Comparison of ENCODE assay signal across 10 mouse cellular contexts in genomic region chr9:67605867-67606435, GRCm38 (mm10). TPM values are rescaled to one million over a fixed set of nuclear protein-coding genes. Genes with fewer than 3 reads are reported as not detected.
DNase-seq lines count a peak whose midpoint lies in the region; ATAC-seq and TF ChIP-seq lines count a peak whose summit lies in the region.
"Had no signal": no experiment of that assay in that cellular context is flagged by ENCODE, and none has a peak within 500 bp of the region (broad histone marks: within the 10 kb centered on the region; RNA-seq: fewer than 3 reads in every experiment).

No protein-coding gene starts in this region.

- DNase-seq in intestine, embryonic 14.5 days (ENCODE audit: low spot score) = no peak
- DNase-seq in heart, postnatal 10 days = peak; percentile 34 to 44
- DNase-seq in kidney, postnatal 36 days = peak; percentile 58 to 70
- no peak for DNase-seq in stomach, postnatal 0 days (ENCODE audit: low spot score)
- DNase-seq in spleen, postnatal 36 days (ENCODE audit: low spot score in 2 of 2) = no peak
- DNase-seq in frontal cortex, adult 2 months (ENCODE audit: extremely low spot score in 1 of 2, low spot score in 1 of 2) = no peak
- no peak for DNase-seq in adrenal gland, adult 2 months
- DNase-seq: right cerebral cortex, adult 18-20 months had no signal

- TF ChIP-seq CTCF in intestine, postnatal 0 days (IDR thresholded peaks at IDR 0.05; ENCODE audit: low read depth) = no peak
- TF ChIP-seq CTCF in stomach, postnatal 0 days (IDR thresholded peaks at IDR 0.05; ENCODE audit: low read depth) = no peak

- no peaks in the 10 kb centered on the region for H3K9me3 ChIP-seq in intestine, embryonic 14.5 days (ENCODE audit: control insufficient read depth, low read length)
- no peaks in the 10 kb centered on the region for H3K9me3 ChIP-seq in intestine, postnatal 0 days (ENCODE audit: control insufficient read depth)
- no peaks in the 10 kb centered on the region for H3K9me3 ChIP-seq in stomach, postnatal 0 days (ENCODE audit: control insufficient read depth, low read length)

- H3K4me2 ChIP-seq in intestine, embryonic 14.5 days (ENCODE audit: low read length) = no peak overlapping the region
- H3K4me2 ChIP-seq in intestine, postnatal 0 days (replicated peaks; ENCODE audit: low read depth) = no peak overlapping the region
- no peak overlapping the region for H3K4me2 ChIP-seq in stomach, postnatal 0 days (replicated peaks; ENCODE audit: low read depth)

- no peaks in the 10 kb centered on the region for H3K36me3 ChIP-seq in intestine, embryonic 14.5 days (ENCODE audit: control insufficient read depth, insufficient read depth, low read length)
- H3K36me3 ChIP-seq in intestine, postnatal 0 days (ENCODE audit: control insufficient read depth, insufficient read depth) = no peaks in the 10 kb centered on the region
- H3K36me3 ChIP-seq in stomach, postnatal 0 days (ENCODE audit: control insufficient read depth, insufficient read depth, low read length) = no peaks in the 10 kb centered on the region

- no peak for ATAC-seq in intestine, embryonic 14.5 days (replicated peaks; ENCODE audit: low FRiP score, low TSS enrichment, low read depth)
- ATAC-seq in intestine, postnatal 0 days = no peak
- ATAC-seq in stomach, postnatal 0 days (ENCODE audit: low FRiP score, low TSS enrichment) = no peak
- ATAC-seq: hindbrain, embryonic 16.5 days had no signal

- peaks cover 7% of the 10 kb centered on the region; the same call in 1 of the 2 replicates for H3K4me1 ChIP-seq in intestine, embryonic 14.5 days (replicated peaks; ENCODE audit: control insufficient read depth, insufficient read depth, low read length)
- no peaks in the 10 kb centered on the region for H3K4me1 ChIP-seq in intestine, postnatal 0 days (replicated peaks; ENCODE audit: control insufficient read depth, insufficient read depth, low read length)
- no peaks in the 10 kb centered on the region for H3K4me1 ChIP-seq in stomach, postnatal 0 days (replicated peaks; ENCODE audit: control insufficient read depth, insufficient read depth)

- H3K27me3 ChIP-seq in intestine, embryonic 14.5 days (replicated peaks; ENCODE audit: control insufficient read depth, insufficient read depth, low read length) = no peaks in the 10 kb centered on the region
- no peaks in the 10 kb centered on the region for H3K27me3 ChIP-seq in intestine, postnatal 0 days (replicated peaks; ENCODE audit: control insufficient read depth, insufficient read depth, low read length)
- no peaks in the 10 kb centered on the region for H3K27me3 ChIP-seq in stomach, postnatal 0 days (ENCODE audit: control insufficient read depth, insufficient read depth, low read length)

- peak overlapping the region; percentile 9; the same call in 1 of the 2 replicates for H3K27ac ChIP-seq in intestine, embryonic 14.5 days (ENCODE audit: low read depth)
- no peak overlapping the region; the same call in 1 of the 2 replicates for H3K27ac ChIP-seq in intestine, postnatal 0 days (ENCODE audit: low read depth, low read length)
- H3K27ac ChIP-seq in stomach, postnatal 0 days (replicated peaks) = 0 out of 2 replicates have a peak overlapping the region, but pooled peaks have one; percentile 13

- H3K4me3 ChIP-seq in intestine, embryonic 14.5 days (ENCODE audit: low read depth, low read length) = no peak overlapping the region
- H3K4me3 ChIP-seq in intestine, postnatal 0 days (ENCODE audit: low read depth, low read length) = no peak overlapping the region
- H3K4me3 ChIP-seq in stomach, postnatal 0 days (ENCODE audit: low read depth, low read length) = no peak overlapping the region

- TF ChIP-seq EP300 in stomach, postnatal 0 days (optimal IDR thresholded peaks at IDR 0.05) = no peak

- H3K9ac ChIP-seq in intestine, embryonic 14.5 days (ENCODE audit: low read length) = no peak overlapping the region
- no peak overlapping the region for H3K9ac ChIP-seq in intestine, postnatal 0 days (ENCODE audit: low read depth, low read length)
- H3K9ac ChIP-seq in stomach, postnatal 0 days (ENCODE audit: low read length) = no peak overlapping the region

- WGBS in intestine, embryonic 14.5 days = 16% methylated on average over 7 of the region's 7 CpGs
- WGBS in intestine, postnatal 0 days = 21% methylated on average over 7 of the region's 7 CpGs
- 40% methylated on average over 7 of the region's 7 CpGs for WGBS in stomach, postnatal 0 days

- intact Hi-C loops in heart, postnatal 10 days (cut with DNase I) = no loop called here

RNA-seq across cellular contexts. Expression of gene Tln2, which starts 46.4 kb away (rescaled TPM):
- polyA plus RNA-seq in intestine, embryonic 14.5 days (2014; fragmentation: Nextera tagmentation; extraction: Ambion mirVana) = 27.6 and 33.1 TPM in 2 replicates
- polyA plus RNA-seq in intestine, postnatal 0 days (2015; fragmentation: Nextera tagmentation; extraction: Ambion mirVana) = 8.5 and 8.8 TPM in 2 replicates
- 10 to 100 TPM; 86.0 to 96.7 TPM for total RNA-seq in heart, postnatal 10 days (2021)
- polyA plus RNA-seq in stomach, postnatal 0 days (2015; fragmentation: Nextera tagmentation; extraction: Ambion mirVana) = 14.3 and 17.5 TPM in 2 replicates
- 36.5 and 37.6 TPM in 2 replicates for polyA plus RNA-seq in frontal cortex, adult 2 months (2012; rRNA removed)
- total RNA-seq in adrenal gland, adult 2 months (2021) = 10 to 100 TPM; 21.7 to 24.7 TPM
- 12.7 and 12.8 TPM in 2 replicates for polyA plus RNA-seq in adrenal gland, adult 2 months (2012; rRNA removed)

Comparison
In these comparisons a context has a peak if more than half of its experiments do, and no peak if none do; other contexts are left out.
1. DNase-seq: peak in heart, postnatal 10 days (2 of 2) and kidney, postnatal 36 days (2 of 2); none in intestine, embryonic 14.5 days (single experiment), stomach, postnatal 0 days (single experiment), spleen, postnatal 36 days (0 of 2), frontal cortex, adult 2 months (0 of 2) and adrenal gland, adult 2 months (single experiment).